Mouse (Mus musculus) forebrain, embryonic 10.5 days (tissue): ENCODE data around the gene Dph2. TPM values are rescaled to one million over a fixed set of nuclear protein-coding genes. Genes with fewer than 3 reads are reported as not detected.

Source experiments
- DNase-seq: peaks from one replicate; pipeline ENCODE4 v3.0.0-alpha.2; 2017; ENCODE audit warnings: low spot score; ENCODE audit errors: extremely low spot score
- H3K27ac ChIP-seq: fragments of 300-500 bp; sonication (generic); 2 replicates; pipeline ENCODE4 v1.5.1; 2016; ENCODE audit warnings: mild to moderate bottlenecking
- H3K27me3 ChIP-seq: fragments of 300-500 bp; sonication (generic); 2 replicates; pipeline ENCODE4 v1.6.1; 2016; ENCODE audit warnings: mild to moderate bottlenecking; ENCODE audit not compliant: poor library complexity, severe bottlenecking
- H3K36me3 ChIP-seq: fragments of 300-500 bp; sonication (generic); replicated peaks from 2 replicates; pipeline ENCODE4 v1.6.1; 2016; ENCODE audit warnings: mild to moderate bottlenecking, moderate library complexity
- H3K4me1 ChIP-seq: fragments of 300-500 bp; sonication (generic); 2 replicates; pipeline ENCODE4 v1.6.1; 2016
- H3K4me3 ChIP-seq: fragments of 300-500 bp; sonication (generic); 2 replicates; pipeline ENCODE4 v1.5.1; 2016; ENCODE audit warnings: mild to moderate bottlenecking, moderate library complexity
- H3K9me3 ChIP-seq: fragments of 300-500 bp; sonication (generic); 2 replicates; pipeline ENCODE4 v1.6.1; 2016; ENCODE audit warnings: mild to moderate bottlenecking, moderate library complexity
- WGBS: fragments of 180-500 bp; shearing (Covaris S2); methylation state at CpG from one replicate; pipeline ENCODE4 v1.1.7; 2016; 5-methylcytosine and 5-hydroxymethylcytosine counted together
- polyA plus RNA-seq: library from polyadenylated mRNA; unstranded; fragments of >200 nt; fragmentation: Nextera tagmentation; extraction: Ambion mirVana; gene quantifications from 2 replicates; pipeline ENCODE4 v1.2.1, GENCODE M21; 2016

Gene Dph2
- polyA plus RNA-seq, 1 experiment from 2014 or later = 29.3 TPM

DNA sequence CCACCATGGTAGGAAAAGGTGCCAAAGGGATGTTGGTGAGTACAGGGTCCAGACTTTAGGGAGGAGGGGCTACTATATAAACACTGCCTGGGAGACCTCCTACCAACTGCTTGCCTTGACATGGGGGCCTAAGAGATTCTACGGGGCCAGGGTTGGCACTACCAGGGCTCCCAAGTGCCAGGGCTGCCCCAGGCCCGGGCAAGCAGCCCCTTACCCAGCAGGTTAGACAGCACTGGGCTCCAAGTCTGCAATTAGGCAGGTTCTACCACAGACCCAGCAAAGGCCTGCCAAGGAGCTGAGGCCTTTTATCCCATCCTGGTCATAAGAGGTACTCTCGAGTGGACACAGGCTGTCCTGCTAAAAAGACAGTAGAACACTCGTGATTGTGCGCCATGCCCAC, 48.7 kb downstream of the Dph2 start:
- WGBS = 90% methylated on average over 5 of the region's 5 CpGs
- Histone ChIP-seq H3K4me3 (no peak overlapping the region), H3K27me3 (no peaks in the 10 kb centered on the region), H3K9me3 (no peaks in the 10 kb centered on the region), H3K27ac (no peak overlapping the region), H3K4me1 (peaks cover 9% of the 10 kb centered on the region; the same call in 1 of the 2 replicates), H3K36me3 (peaks cover 11% of the 10 kb centered on the region; the same call in 1 of the 2 replicates)
- no peak for DNase-seq

DNA sequence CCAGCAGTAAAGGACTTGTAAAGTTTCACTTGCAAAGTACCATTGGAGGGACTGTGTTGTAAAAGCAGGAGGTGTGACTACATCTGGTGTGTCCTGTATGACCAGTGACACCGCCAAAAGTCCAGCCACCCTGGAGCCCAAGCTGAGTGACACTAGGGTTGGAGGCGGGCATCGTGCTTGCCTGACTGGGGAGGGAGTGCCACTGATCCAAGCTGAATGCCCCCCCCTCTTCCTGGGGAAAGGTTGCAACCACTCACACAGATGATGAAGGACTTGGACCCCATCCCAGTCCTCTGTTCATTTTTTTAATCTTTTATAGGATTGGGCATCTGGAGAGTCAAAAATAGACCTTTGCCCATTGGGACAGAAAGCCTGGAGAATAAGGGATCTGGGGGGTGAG, 50.3 kb downstream of the Dph2 start:
- no peak overlapping the region for H3K4me3 ChIP-seq

DNA sequence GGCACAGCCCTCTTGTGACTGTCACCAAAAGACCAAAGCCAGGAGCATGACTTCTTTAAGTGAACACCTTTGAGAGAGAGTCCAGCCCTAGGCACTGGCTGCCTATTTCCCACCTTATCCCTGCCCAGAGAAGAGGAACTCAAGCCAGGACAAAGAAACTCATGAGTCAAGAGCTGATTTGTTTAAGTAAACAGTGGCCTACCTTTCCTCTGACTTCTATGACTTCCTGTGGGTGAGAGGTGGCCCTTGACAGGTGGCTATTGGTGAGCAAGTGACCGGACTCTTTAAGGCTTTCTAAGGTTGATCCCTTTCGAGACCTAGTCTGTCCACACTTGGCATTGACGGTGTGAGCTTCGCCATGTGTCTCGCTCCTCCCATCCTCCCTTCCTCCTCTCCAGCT, 51.0 kb downstream of the Dph2 start:
- Histone ChIP-seq H3K36me3 (peaks cover 6% of the 10 kb centered on the region; the same call in 1 of the 2 replicates), H3K27ac (no peak overlapping the region), H3K27me3 (no peaks in the 10 kb centered on the region), H3K9me3 (no peaks in the 10 kb centered on the region), H3K4me3 (no peak overlapping the region), H3K4me1 (peaks cover 17% of the 10 kb centered on the region)
- DNase-seq = no peak
- 92% methylated on average over 5 of the region's 5 CpGs for WGBS

More for the DNA sequence above, 50.3 kb downstream of the Dph2 start:
- Histone ChIP-seq H3K36me3 (peaks cover 11% of the 10 kb centered on the region; the same call in 1 of the 2 replicates), H3K27ac (no peak overlapping the region), H3K27me3 (no peaks in the 10 kb centered on the region), H3K9me3 (no peaks in the 10 kb centered on the region), H3K4me1 (peaks cover 11% of the 10 kb centered on the region)
- no peak for DNase-seq
- WGBS = 85% methylated on average over 3 of the region's 3 CpGs

DNA sequence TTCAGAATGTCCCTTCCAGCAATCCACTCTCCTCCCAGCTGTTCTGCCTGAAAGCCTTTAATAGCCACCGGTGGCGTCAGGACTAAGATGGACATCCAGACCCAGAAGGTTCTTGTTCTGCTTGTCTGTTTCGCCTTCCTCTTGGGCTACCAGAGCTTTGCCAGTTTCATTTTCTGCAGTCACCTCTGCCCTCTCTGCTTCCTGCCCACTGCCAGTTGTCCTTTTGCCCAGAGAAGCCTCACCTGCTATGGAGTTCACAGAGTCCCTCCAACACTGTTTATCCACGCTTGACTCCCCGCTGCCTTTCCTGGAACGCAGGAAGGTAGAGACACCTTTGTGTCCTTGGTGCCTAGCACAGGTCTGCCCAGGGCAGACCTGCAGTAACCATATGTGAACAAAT, 52.5 kb downstream of the Dph2 start:
- Histone ChIP-seq H3K27me3 (peaks cover 2% of the 10 kb centered on the region), H3K36me3 (0 out of 2 replicates have a peak, but pooled peaks cover 2% of the 10 kb centered on the region), H3K4me1 (peaks cover 31% of the 10 kb centered on the region), H3K9me3 (no peaks in the 10 kb centered on the region), H3K27ac (no peak overlapping the region), H3K4me3 (no peak overlapping the region)
- DNase-seq = no peak
- WGBS = 77% methylated on average over 6 of the region's 6 CpGs

Other genes with a start within 250 kb of the Dph2 start
- 72.3 and 76.1 TPM in 2 replicates for gene Dmap1, start 209.8 kb downstream of the Dph2 start, polyA plus RNA-seq
- not detected in 2 replicates for gene Gm12845, start 167.6 kb downstream of the Dph2 start, polyA plus RNA-seq
- gene Klf17, start 126.4 kb downstream of the Dph2 start, polyA plus RNA-seq = not detected in 2 replicates
- gene Slc6a9, start 57.5 kb downstream of the Dph2 start, polyA plus RNA-seq = 7.0 and 9.1 TPM in 2 replicates
- gene Ccdc24, start 19.5 kb downstream of the Dph2 start, polyA plus RNA-seq = 1.2 TPM in 2 replicates
- 20.9 and 21.8 TPM in 2 replicates for gene B4galt2, start 8.5 kb downstream of the Dph2 start, polyA plus RNA-seq
- gene Atp6v0b, start 4.7 kb downstream of the Dph2 start, polyA plus RNA-seq = 160 and 166 TPM in 2 replicates
- 63.2 and 67.3 TPM in 2 replicates for gene Ipo13, start 23.0 kb upstream of the Dph2 start, polyA plus RNA-seq
- 0.44 and 0.58 TPM in 2 replicates for gene Artn, start 37.7 kb upstream of the Dph2 start, polyA plus RNA-seq
- 5.8 and 5.9 TPM in 2 replicates for gene St3gal3, start 242.9 kb upstream of the Dph2 start, polyA plus RNA-seq